Mouse (Mus musculus) lung, embryonic 16.5 days (tissue): ENCODE measurements at regions not wholly inside any gene's neighbourhood (a gene's known extent, or its start where the extent isn't known, plus 50 kb on each side); places are given as distances from the start of the nearest gene placed in this dataset.

Experiments used
- ATAC-seq: fragments of 200-750 bp; cut with Nextera tagmentation; 2 replicates; pipeline ENCODE4 v1.8.0; 2017; ENCODE audit warnings: low read depth, mild to moderate bottlenecking, moderate library complexity
- H3K27ac ChIP-seq: fragments of 300-500 bp; sonication (generic); 2 replicates; pipeline ENCODE4 v1.5.1; 2014; ENCODE audit warnings: mild to moderate bottlenecking, control low read depth, low read length
- H3K27me3 ChIP-seq: fragments of 300-500 bp; sonication (generic); 2 replicates; pipeline ENCODE4 v1.6.1; 2014; ENCODE audit warnings: low read depth, low read length, mixed read lengths; ENCODE audit not compliant: control insufficient read depth, insufficient read depth
- H3K36me3 ChIP-seq: fragments of 300-500 bp; sonication (generic); 2 replicates; pipeline ENCODE4 v1.6.1; 2014; ENCODE audit warnings: low read length; ENCODE audit not compliant: control insufficient read depth, insufficient read depth
- H3K4me1 ChIP-seq: fragments of 300-500 bp; sonication (generic); replicated peaks from 2 replicates; pipeline ENCODE4 v1.6.1; 2014; ENCODE audit warnings: low read length, mixed read lengths; ENCODE audit not compliant: control insufficient read depth, insufficient read depth
- H3K4me2 ChIP-seq: fragments of 300-500 bp; sonication (generic); 2 replicates; pipeline ENCODE4 v1.6.1; 2014; ENCODE audit warnings: low read depth, low read length, control low read depth
- H3K4me3 ChIP-seq: fragments of 300-500 bp; sonication (generic); 2 replicates; pipeline ENCODE4 v1.5.1; 2014; ENCODE audit warnings: mild to moderate bottlenecking, low read length, control low read depth
- H3K9ac ChIP-seq: fragments of 300-500 bp; sonication (generic); 2 replicates; pipeline ENCODE4 v1.6.1; 2014; ENCODE audit warnings: low read length, control low read depth
- H3K9me3 ChIP-seq: fragments of 300-500 bp; sonication (generic); 2 replicates; pipeline ENCODE4 v1.6.1; 2016; ENCODE audit warnings: low read length; ENCODE audit not compliant: control insufficient read depth
- WGBS: fragments of 180-500 bp; shearing (Covaris S2); extraction: QIAGEN DNeasy Blood & Tissue Kit; methylation state at CpG from one replicate; pipeline ENCODE4 v1.1.7; 2014; 5-methylcytosine and 5-hydroxymethylcytosine counted together

DNA sequence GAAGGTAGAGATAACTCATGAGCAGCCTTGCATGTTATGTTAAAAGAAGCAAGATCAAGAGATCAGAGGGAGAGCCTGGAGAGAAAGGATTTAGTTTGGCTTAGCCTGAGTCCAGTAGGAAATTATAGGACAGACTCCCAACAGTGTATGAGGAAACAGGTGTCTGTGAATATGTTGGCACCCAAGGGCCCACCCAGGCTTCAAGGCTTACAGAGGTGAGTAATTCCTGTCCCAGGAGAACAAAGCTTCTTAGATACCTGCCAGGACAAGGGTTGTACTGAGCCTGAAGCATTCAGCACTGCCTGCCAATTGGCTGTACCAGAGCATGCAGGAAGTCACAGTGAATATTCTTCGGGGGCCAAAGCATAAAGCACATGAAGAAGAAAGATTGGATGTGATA, 101.2 kb upstream of the Ddit4l start:
- Histone ChIP-seq H3K4me3 (no peak overlapping the region), H3K4me2 (no peak overlapping the region), H3K9ac (no peak overlapping the region), H3K9me3 (no peaks in the 10 kb centered on the region), H3K27me3 (no peaks in the 10 kb centered on the region), H3K27ac (no peak overlapping the region), H3K4me1 (no peaks in the 10 kb centered on the region), H3K36me3 (no peaks in the 10 kb centered on the region)
- WGBS, result 90% methylated on average over 1 of the region's 1 CpGs
- no peak for ATAC-seq

DNA sequence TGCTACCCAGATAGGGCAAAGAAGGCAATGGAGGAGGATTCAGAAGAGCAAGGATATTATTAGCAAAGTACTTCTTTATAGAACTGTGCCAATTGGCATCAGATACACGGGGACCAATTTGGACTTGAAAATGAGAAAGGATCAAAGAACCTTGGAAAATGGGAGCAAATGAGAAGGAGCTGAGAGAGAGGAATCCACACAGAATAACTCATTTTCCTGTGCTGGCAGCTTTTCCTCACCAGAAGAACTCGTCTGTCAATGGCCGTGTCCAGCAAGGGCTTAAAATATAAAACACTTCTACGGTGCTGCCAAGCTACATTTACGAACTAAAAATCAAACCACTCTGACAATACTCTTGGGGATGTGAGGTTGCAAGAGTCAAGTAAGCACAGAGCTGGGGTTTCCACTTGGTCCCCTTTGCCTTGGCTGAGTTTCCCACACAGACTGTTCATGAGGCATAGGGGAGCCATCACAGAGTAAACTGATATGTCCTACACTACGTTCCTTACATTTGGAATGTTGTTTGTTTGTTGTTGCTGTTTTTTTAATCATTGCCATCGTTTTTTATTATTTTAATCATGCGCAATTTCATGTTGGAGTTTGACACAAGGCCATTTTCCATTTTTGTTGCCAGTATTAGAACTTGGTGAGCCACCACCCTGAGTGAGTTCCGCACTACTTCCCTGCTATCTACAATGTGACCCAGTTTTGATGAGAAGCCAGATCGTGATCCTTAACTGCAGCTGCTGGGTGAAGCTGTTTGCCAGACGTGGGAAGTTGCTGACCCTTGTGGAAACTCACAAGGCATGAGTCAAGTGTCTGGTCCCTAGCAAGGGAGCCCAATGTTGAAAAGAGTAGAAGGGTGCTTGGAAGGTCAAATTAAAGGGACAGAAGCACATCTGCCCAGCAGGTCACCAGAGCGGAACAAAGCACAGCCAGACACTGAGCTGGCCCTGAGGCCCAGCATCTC, 95.5 kb upstream of the Ddit4l start:
- Histone ChIP-seq H3K9ac (no peak overlapping the region), H3K4me3 (no peak overlapping the region), H3K4me2 (no peak overlapping the region), H3K4me1 (no peaks in the 10 kb centered on the region), H3K27me3 (no peaks in the 10 kb centered on the region), H3K9me3 (no peaks in the 10 kb centered on the region), H3K36me3 (no peaks in the 10 kb centered on the region), H3K27ac (no peak overlapping the region)
- WGBS, result 70% methylated on average over 12 of the region's 12 CpGs
- ATAC-seq, result no peak

DNA sequence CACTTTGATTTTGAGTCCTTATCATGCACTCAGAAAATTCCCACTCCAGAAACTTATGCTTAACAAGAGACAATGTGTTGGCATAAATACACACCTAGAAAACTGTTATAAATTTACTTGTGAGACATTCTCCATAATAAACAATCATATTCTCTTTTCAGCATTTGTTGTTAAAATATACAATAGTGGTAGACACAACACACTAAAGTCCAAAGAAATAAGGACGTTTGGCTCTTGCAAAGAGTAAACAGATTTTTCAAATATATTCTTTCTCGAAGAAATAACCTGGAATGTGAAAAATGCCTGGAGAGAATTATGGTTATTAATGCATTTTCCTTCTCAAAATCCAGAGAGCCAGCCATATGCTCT, 91.8 kb upstream of the Ddit4l start:
- WGBS, result 48% methylated on average over 2 of the region's 2 CpGs
- ATAC-seq, result no peak
- H3K27ac ChIP-seq, result no peak overlapping the region

DNA sequence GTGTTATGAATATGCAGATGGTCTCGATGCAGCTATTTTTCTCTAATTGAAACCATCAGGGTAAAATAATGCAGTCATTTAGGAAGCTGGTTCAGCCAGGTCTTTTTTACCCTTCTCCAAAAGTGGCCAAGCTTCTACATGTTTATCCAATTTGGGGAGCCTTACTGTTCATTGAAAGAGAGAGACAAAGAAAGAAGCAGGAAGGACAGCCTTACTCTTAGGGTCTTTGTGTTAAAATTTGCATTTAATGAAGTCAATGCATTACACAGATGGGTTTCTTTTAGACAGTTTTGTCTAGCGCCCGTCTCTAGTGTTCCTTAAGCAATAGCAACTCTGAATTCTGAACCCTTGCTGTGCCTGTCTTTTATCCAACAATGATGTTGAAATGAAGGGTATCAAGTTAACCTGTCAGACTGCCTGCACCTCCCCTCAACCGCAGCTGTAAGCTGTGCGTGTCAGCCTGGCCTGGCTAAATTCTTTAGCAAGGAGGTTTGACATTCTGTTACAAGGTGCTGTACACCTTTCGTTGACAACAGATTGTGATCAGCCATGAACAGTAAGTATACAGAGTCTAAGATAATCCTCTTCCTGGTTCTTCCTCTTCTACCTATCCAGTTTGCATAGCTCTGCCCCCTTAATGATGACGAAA, 91.3 kb upstream of the Ddit4l start:
- H3K9ac ChIP-seq, result no peak overlapping the region
- H3K4me1 ChIP-seq, result no peaks in the 10 kb centered on the region
- H3K4me3 ChIP-seq, result no peak overlapping the region
- H3K9me3 ChIP-seq, result no peaks in the 10 kb centered on the region
- no peaks in the 10 kb centered on the region for H3K27me3 ChIP-seq
- H3K27ac ChIP-seq, result no peak overlapping the region
- H3K36me3 ChIP-seq, result no peaks in the 10 kb centered on the region
- 76% methylated on average over 7 of the region's 7 CpGs for WGBS
- no peak overlapping the region for H3K4me2 ChIP-seq
- ATAC-seq, result no peak

More for the DNA sequence above, 91.8 kb upstream of the Ddit4l start:
- H3K4me3 ChIP-seq, result no peak overlapping the region
- H3K9me3 ChIP-seq, result no peaks in the 10 kb centered on the region
- H3K4me1 ChIP-seq, result no peaks in the 10 kb centered on the region
- H3K4me2 ChIP-seq, result no peak overlapping the region
- H3K27me3 ChIP-seq, result no peaks in the 10 kb centered on the region
- no peak overlapping the region for H3K9ac ChIP-seq
- H3K36me3 ChIP-seq, result no peaks in the 10 kb centered on the region

DNA sequence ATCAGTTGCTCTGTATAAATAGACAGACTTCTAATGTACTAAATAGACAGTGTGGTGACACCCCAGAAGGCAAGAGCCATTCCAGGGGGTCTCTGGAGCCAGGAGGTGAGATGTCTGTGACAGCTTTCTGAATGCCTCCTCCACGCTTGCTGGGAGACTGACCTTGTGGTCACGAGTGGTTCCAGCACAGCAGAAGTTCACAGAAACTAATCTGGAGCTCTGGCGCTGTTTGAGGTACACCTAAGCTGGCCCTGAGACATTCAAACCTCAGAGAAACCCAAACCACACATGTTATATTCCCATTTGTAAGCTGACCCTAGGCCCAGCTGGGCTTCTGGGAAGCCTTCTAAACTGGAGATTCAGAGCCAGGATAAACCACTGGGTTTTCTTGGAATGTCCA, 79.7 kb upstream of the Ddit4l start:
- 72% methylated on average over 3 of the region's 3 CpGs for WGBS

DNA sequence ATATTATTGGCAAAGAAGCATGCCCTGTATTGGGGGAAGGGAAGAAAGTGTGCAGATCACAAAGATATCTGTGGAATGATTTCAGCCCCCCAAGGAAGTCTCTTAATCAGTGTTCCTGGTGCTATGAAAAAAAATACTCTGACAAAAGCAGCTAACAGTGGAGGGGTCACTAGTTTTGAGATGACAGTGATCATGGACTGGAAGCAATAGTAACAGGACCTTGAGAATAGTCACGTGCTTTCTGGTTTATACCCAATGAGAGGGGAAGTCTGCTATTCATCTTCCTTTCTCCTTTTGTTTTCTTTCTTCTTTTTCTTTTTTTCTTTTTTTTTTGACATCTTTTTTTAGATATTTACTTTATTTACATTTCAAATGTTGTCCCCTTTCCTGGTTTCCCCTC, 79.1 kb upstream of the Ddit4l start:
- no peaks in the 10 kb centered on the region for H3K36me3 ChIP-seq
- H3K9me3 ChIP-seq, result no peaks in the 10 kb centered on the region
- WGBS, result 63% methylated on average over 1 of the region's 1 CpGs
- H3K9ac ChIP-seq, result no peak overlapping the region
- ATAC-seq, result no peak
- H3K27me3 ChIP-seq, result no peaks in the 10 kb centered on the region
- H3K4me2 ChIP-seq, result no peak overlapping the region
- H3K4me1 ChIP-seq, result no peaks in the 10 kb centered on the region
- no peak overlapping the region for H3K4me3 ChIP-seq
- no peak overlapping the region for H3K27ac ChIP-seq

More for the DNA sequence above, 79.7 kb upstream of the Ddit4l start:
- H3K27ac ChIP-seq, result no peak overlapping the region
- no peak for ATAC-seq
- no peak overlapping the region for H3K4me2 ChIP-seq
- no peaks in the 10 kb centered on the region for H3K36me3 ChIP-seq
- no peaks in the 10 kb centered on the region for H3K9me3 ChIP-seq
- no peaks in the 10 kb centered on the region for H3K4me1 ChIP-seq
- no peak overlapping the region for H3K4me3 ChIP-seq
- no peak overlapping the region for H3K9ac ChIP-seq
- H3K27me3 ChIP-seq, result no peaks in the 10 kb centered on the region

DNA sequence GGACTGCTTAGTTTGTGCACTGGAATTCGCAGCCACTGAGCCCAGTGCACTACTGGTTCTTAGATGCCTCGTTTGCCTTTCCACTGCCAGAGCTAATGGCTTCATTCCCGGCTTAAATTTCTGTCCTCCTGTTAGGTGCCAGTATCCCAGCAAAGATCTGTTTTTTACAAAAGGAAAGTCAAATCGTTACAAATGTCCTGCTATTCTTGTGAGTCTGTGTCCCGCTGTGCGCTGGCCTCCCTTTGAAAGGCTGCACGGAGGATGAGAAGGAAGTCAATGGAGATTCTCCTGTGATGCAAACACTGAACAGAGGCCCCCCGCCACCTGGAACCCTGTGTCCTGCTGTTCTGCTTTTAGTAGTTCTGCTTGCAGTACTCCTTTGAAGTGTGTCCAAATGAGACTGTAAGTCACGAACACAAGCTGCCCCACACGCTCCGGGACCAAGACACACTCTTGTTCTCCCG, 74.0 kb upstream of the Ddit4l start:
- H3K4me1 ChIP-seq, result no peaks in the 10 kb centered on the region; the same call in 1 of the 2 replicates
- H3K9ac ChIP-seq, result no peak overlapping the region; the same call in 1 of the 2 replicates
- peak overlapping the region; percentile 49 for H3K4me2 ChIP-seq
- ATAC-seq, result no peak
- WGBS, result 9% methylated on average over 12 of the region's 12 CpGs
- no peaks in the 10 kb centered on the region for H3K36me3 ChIP-seq
- no peaks in the 10 kb centered on the region for H3K9me3 ChIP-seq
- H3K27me3 ChIP-seq, result no peaks in the 10 kb centered on the region
- no peak overlapping the region for H3K27ac ChIP-seq
- H3K4me3 ChIP-seq, result peak overlapping the region; percentile 20

DNA sequence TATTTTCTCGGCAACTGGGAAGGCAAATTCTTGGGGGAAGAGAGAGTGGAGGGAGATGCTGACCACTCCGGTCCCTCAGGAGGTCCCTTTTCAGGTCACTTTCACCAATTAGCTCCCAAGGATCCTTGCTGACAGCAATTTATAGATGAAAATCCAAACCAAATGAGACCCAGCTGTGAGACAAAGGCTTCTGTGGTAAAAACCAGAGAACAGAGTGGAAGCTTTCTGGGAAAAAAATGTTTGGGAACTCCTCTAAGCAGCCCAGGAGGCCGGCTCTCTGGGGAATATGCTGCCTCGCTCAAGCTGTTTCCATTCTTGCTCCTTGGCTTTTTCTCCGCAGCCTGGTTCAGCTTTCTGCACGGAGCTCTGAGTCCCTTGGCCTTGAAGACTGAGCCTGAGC, 73.5 kb upstream of the Ddit4l start:
- 15% methylated on average over 6 of the region's 6 CpGs for WGBS
- ATAC-seq, result 0 out of 2 replicates have a peak, but pooled peaks have one; percentile 23
- Histone ChIP-seq H3K36me3 (no peaks in the 10 kb centered on the region), H3K9ac (no peak overlapping the region; the same call in 1 of the 2 replicates), H3K4me1 (no peaks in the 10 kb centered on the region; the same call in 1 of the 2 replicates), H3K9me3 (no peaks in the 10 kb centered on the region), H3K4me2 (peak overlapping the region; percentile 49), H3K27me3 (no peaks in the 10 kb centered on the region), H3K27ac (no peak overlapping the region), H3K4me3 (peak overlapping the region; percentile 20)

DNA sequence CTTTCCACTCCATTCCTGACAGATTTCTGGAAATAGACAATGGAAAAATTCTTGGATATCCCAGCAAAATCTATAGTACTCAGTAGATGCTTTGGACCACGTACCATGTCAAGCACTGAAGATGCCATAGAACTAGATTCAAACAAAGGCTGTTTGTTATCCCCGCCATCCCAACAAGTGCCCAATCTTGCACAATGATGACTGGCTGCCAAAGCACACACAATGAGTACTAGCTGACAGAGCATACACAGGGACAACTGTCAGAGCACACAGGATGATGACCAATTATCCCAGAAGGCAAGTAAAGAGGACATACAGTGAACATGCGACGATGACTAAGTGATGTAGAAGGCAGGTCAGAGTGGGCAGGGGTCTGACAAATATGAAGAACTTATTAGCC, 70.7 kb upstream of the Ddit4l start:
- no peak overlapping the region for H3K9ac ChIP-seq
- no peaks in the 10 kb centered on the region; the same call in 1 of the 2 replicates for H3K4me1 ChIP-seq
- H3K27ac ChIP-seq, result no peak overlapping the region
- H3K27me3 ChIP-seq, result no peaks in the 10 kb centered on the region
- H3K36me3 ChIP-seq, result no peaks in the 10 kb centered on the region
- H3K9me3 ChIP-seq, result no peaks in the 10 kb centered on the region
- H3K4me3 ChIP-seq, result no peak overlapping the region
- no peak overlapping the region for H3K4me2 ChIP-seq
- 94% methylated on average over 4 of the region's 4 CpGs for WGBS
- ATAC-seq, result no peak
